Mouse (Mus musculus) kidney, postnatal 0 days (tissue): ENCODE results near the gene Mettl21c. TPM values are rescaled to one million over a fixed set of nuclear protein-coding genes. Genes with fewer than 3 reads are reported as not detected.
A peak's percentile ranks its signal among the peaks of the same experiment; 100 is the strongest.

Source experiments
- ATAC-seq: fragments of 200-750 bp; cut with Nextera tagmentation; replicated peaks from 2 replicates; pipeline ENCODE4 v1.8.0; 2017; ENCODE audit warnings: low read depth, moderate number of reproducible peaks, moderate TSS enrichment, moderate library complexity; ENCODE audit not compliant: low FRiP score
- DNase-seq: peaks from one replicate; pipeline ENCODE4 v3.0.0-alpha.2; 2016; ENCODE audit warnings: low spot score
- H3K27ac ChIP-seq: fragments of 300-500 bp; sonication (generic); 2 replicates; pipeline ENCODE4 v1.5.1; 2014; ENCODE audit warnings: mild to moderate bottlenecking
- H3K27me3 ChIP-seq: fragments of 300-500 bp; sonication (generic); 2 replicates; pipeline ENCODE4 v1.6.1; 2014; ENCODE audit warnings: low read length, mixed read lengths; ENCODE audit not compliant: insufficient read depth
- H3K36me3 ChIP-seq: fragments of 300-500 bp; sonication (generic); 2 replicates; pipeline ENCODE4 v1.6.1; 2014; ENCODE audit warnings: low read length, mixed read lengths; ENCODE audit not compliant: insufficient read depth
- H3K4me1 ChIP-seq: fragments of 300-500 bp; sonication (generic); replicated peaks from 2 replicates; pipeline ENCODE4 v1.6.1; 2014; ENCODE audit warnings: antibody characterized with exemption, low read length, mixed read lengths; ENCODE audit not compliant: insufficient read depth
- H3K4me2 ChIP-seq: fragments of 300-500 bp; sonication (generic); 2 replicates; pipeline ENCODE4 v1.6.1; 2014; ENCODE audit warnings: mild to moderate bottlenecking, low read length, moderate library complexity, mixed read lengths
- H3K4me3 ChIP-seq: fragments of 300-500 bp; sonication (generic); replicated peaks from 2 replicates; pipeline ENCODE4 v1.5.1; 2014; ENCODE audit warnings: low read depth, low read length
- H3K9ac ChIP-seq: fragments of 300-500 bp; sonication (generic); 2 replicates; pipeline ENCODE4 v1.6.1; 2014; ENCODE audit warnings: low read depth, low read length
- H3K9me3 ChIP-seq: fragments of 300-500 bp; sonication (generic); replicated peaks from 2 replicates; pipeline ENCODE4 v1.6.1; 2016; ENCODE audit warnings: low read length, inconsistent platforms, mixed read lengths
- CTCF ChIP-seq: IDR thresholded peaks from 2 replicates; pipeline ENCODE4 v1.5.1; 2016; ENCODE audit warnings: antibody characterized with exemption, low read depth, mild to moderate bottlenecking, moderate library complexity
- WGBS: fragments of 180-500 bp; shearing (Covaris S2); extraction: QIAGEN DNeasy Blood & Tissue Kit; methylation state at CpG from one replicate; pipeline ENCODE4 v1.1.7; 2014; 5-methylcytosine and 5-hydroxymethylcytosine counted together
- polyA plus RNA-seq: library from polyadenylated mRNA; unstranded; fragments of >200 nt; fragmentation: Nextera tagmentation; extraction: Ambion mirVana; gene quantifications from 2 replicates; pipeline ENCODE4 v1.2.1, GENCODE M21; 2015

Gene Mettl21c
- polyA plus RNA-seq, 1 experiment from 2014 or later = 0.25 TPM

GRCm38 (mm10) chr1:44042555-44042915 is 22.7 kb upstream of the Mettl21c start:
- Histone ChIP-seq H3K4me3 (peak overlapping the region; percentile 45), H3K9ac (peak overlapping the region; percentile 61; the same call in 1 of the 2 replicates), H3K4me2 (peak overlapping the region; percentile 88), H3K27me3 (no peaks in the 10 kb centered on the region), H3K4me1 (no peaks in the 10 kb centered on the region), H3K9me3 (no peaks in the 10 kb centered on the region), H3K36me3 (no peaks in the 10 kb centered on the region), H3K27ac (no peak overlapping the region)
- WGBS = 0% methylated on average over 6 of the region's 6 CpGs
- DNase-seq (no peak), ATAC-seq (0 out of 2 replicates have a peak, but pooled peaks have one; percentile 7)
- TF ChIP-seq CTCF = no peak

GRCm38 (mm10) chr1:44041797-44042554 is 22.1 kb upstream of the Mettl21c start:
- H3K4me3 ChIP-seq = peak overlapping the region; percentile 45
- peak; percentile 95 for TF ChIP-seq CTCF
- H3K36me3 ChIP-seq = no peaks in the 10 kb centered on the region
- H3K27ac ChIP-seq = no peak overlapping the region
- peak overlapping the region; percentile 61; the same call in 1 of the 2 replicates for H3K9ac ChIP-seq
- H3K9me3 ChIP-seq = no peaks in the 10 kb centered on the region
- no peaks in the 10 kb centered on the region for H3K4me1 ChIP-seq
- H3K27me3 ChIP-seq = no peaks in the 10 kb centered on the region
- WGBS = 1% methylated on average over 17 of the region's 17 CpGs
- DNase-seq (peak; percentile 92), ATAC-seq (peak; percentile 46; the same call in 1 of the 2 replicates)
- H3K4me2 ChIP-seq = peak overlapping the region; percentile 88

- TF ChIP-seq CTCF = no peak
- WGBS = 86% methylated on average over 5 of the region's 5 CpGs
- H3K4me3 ChIP-seq = no peak overlapping the region
- H3K4me1 ChIP-seq = no peaks in the 10 kb centered on the region
- DNase-seq (no peak), ATAC-seq (no peak)
- H3K4me2 ChIP-seq = no peak overlapping the region
- H3K9me3 ChIP-seq = no peaks in the 10 kb centered on the region
- no peak overlapping the region for H3K9ac ChIP-seq
- no peaks in the 10 kb centered on the region for H3K27me3 ChIP-seq
- no peak overlapping the region for H3K27ac ChIP-seq
- H3K36me3 ChIP-seq = no peaks in the 10 kb centered on the region
Measured at GRCm38 (mm10) chr1:44032948-44033347, 13.1 kb upstream of the Mettl21c start.

GRCm38 (mm10) chr1:44032213-44032612 is 12.4 kb upstream of the Mettl21c start:
- no peak overlapping the region for H3K27ac ChIP-seq
- 80% methylated on average over 2 of the region's 2 CpGs for WGBS
- no peak overlapping the region for H3K4me3 ChIP-seq
- TF ChIP-seq CTCF = no peak
- ATAC-seq (no peak), DNase-seq (no peak)
- H3K36me3 ChIP-seq = no peaks in the 10 kb centered on the region
- H3K9ac ChIP-seq = no peak overlapping the region
- no peaks in the 10 kb centered on the region for H3K4me1 ChIP-seq
- no peak overlapping the region for H3K4me2 ChIP-seq
- no peaks in the 10 kb centered on the region for H3K27me3 ChIP-seq
- no peaks in the 10 kb centered on the region for H3K9me3 ChIP-seq

GRCm38 (mm10) chr1:44027651-44028050 is 7.8 kb upstream of the Mettl21c start:
- H3K27me3 ChIP-seq = no peaks in the 10 kb centered on the region
- no peaks in the 10 kb centered on the region for H3K4me1 ChIP-seq
- H3K27ac ChIP-seq = no peak overlapping the region
- ATAC-seq (no peak), DNase-seq (no peak)
- no peak overlapping the region for H3K4me2 ChIP-seq
- H3K4me3 ChIP-seq = no peak overlapping the region
- no peaks in the 10 kb centered on the region for H3K9me3 ChIP-seq
- 87% methylated on average over 1 of the region's 1 CpGs for WGBS
- H3K36me3 ChIP-seq = no peaks in the 10 kb centered on the region
- TF ChIP-seq CTCF = no peak
- H3K9ac ChIP-seq = no peak overlapping the region

GRCm38 (mm10) chr1:44022656-44023055 is 2.8 kb upstream of the Mettl21c start:
- DNase-seq (no peak), ATAC-seq (no peak)
- TF ChIP-seq CTCF = no peak
- H3K27ac ChIP-seq = no peak overlapping the region
- H3K4me1 ChIP-seq = no peaks in the 10 kb centered on the region
- no peaks in the 10 kb centered on the region for H3K27me3 ChIP-seq
- no peaks in the 10 kb centered on the region for H3K36me3 ChIP-seq
- no peak overlapping the region for H3K4me3 ChIP-seq
- no peaks in the 10 kb centered on the region for H3K9me3 ChIP-seq
- H3K4me2 ChIP-seq = no peak overlapping the region
- H3K9ac ChIP-seq = no peak overlapping the region
- WGBS = 89% methylated on average over 1 of the region's 1 CpGs
